Mouse (Mus musculus) myocyte (in vitro differentiated cells): ENCODE measurements at regions not wholly inside any gene's neighbourhood (a gene's known extent, or its start where the extent isn't known, plus 50 kb on each side); places are given as distances from the start of the nearest gene placed in this dataset.

Experiments used
- H3K27me3 ChIP-seq: one replicate; pipeline ENCODE4 v1.6.1; 2011; ENCODE audit not compliant: control insufficient read depth, insufficient read depth, insufficient read length
- H3K36me3 ChIP-seq: one replicate; pipeline ENCODE4 v1.6.1; 2011; ENCODE audit not compliant: control insufficient read depth, insufficient read depth
- H3K4me2 ChIP-seq: one replicate; pipeline ENCODE4 v1.6.1; 2011; ENCODE audit warnings: low read depth, control low read depth
- H3K4me3 ChIP-seq: one replicate; pipeline ENCODE4 v1.5.1; 2011; ENCODE audit warnings: mild to moderate bottlenecking, control low read depth, moderate library complexity
- H3K79me2 ChIP-seq: one replicate; pipeline ENCODE4 v1.6.1; 2011; ENCODE audit not compliant: control insufficient read depth, insufficient read depth
- H3ac ChIP-seq: one replicate; pipeline ENCODE4 v1.6.1; 2011; ENCODE audit not compliant: control insufficient read depth, insufficient read length
- CEBPB ChIP-seq: IDR thresholded peaks from 2 replicates; pipeline ENCODE4 v1.6.1; 2011; ENCODE audit warnings: mild to moderate bottlenecking, moderate library complexity; ENCODE audit not compliant: poor library complexity, insufficient read depth, severe bottlenecking
- E2F4 ChIP-seq: IDR thresholded peaks from one replicate; pipeline ENCODE4 v1.6.1; 2011; ENCODE audit warnings: mild to moderate bottlenecking, control low read depth, moderate library complexity; ENCODE audit not compliant: insufficient read depth
- MYOD1 ChIP-seq, 3 experiments: IDR thresholded peaks; one replicate each; pipeline ENCODE4 v1.6.1; 2011; ENCODE audit warnings: control low read depth in 2 of 3, low read depth in 2 of 3, mild to moderate bottlenecking in 2 of 3, moderate library complexity in 1 of 3; ENCODE audit not compliant: insufficient read length in 2 of 3, control insufficient read depth in 1 of 3
- MYOG ChIP-seq, 3 experiments: IDR thresholded peaks; one replicate each; pipeline ENCODE4 v1.6.1; 2011; ENCODE audit warnings: control low read depth in 2 of 3, low read depth in 2 of 3, mild to moderate bottlenecking in 2 of 3; ENCODE audit not compliant: insufficient read length in 2 of 3, control insufficient read depth in 1 of 3, insufficient read depth in 1 of 3
- POLR2A ChIP-seq: IDR thresholded peaks from one replicate; pipeline ENCODE4 v1.6.1; 2011; ENCODE audit warnings: low read depth, mild to moderate bottlenecking, control low read depth, moderate library complexity; ENCODE audit not compliant: insufficient read length
- POLR2AphosphoS2 ChIP-seq: IDR thresholded peaks from one replicate; pipeline ENCODE4 v1.6.1; 2011; ENCODE audit warnings: low read depth, control low read depth; ENCODE audit not compliant: insufficient read length
- TCF3 ChIP-seq: IDR thresholded peaks from one replicate; pipeline ENCODE4 v1.6.1; 2011; ENCODE audit warnings: low read depth, control low read depth; ENCODE audit not compliant: insufficient read length
- USF1 ChIP-seq: IDR thresholded peaks from one replicate; pipeline ENCODE4 v1.6.1; 2011; ENCODE audit warnings: low read depth, mild to moderate bottlenecking, control low read depth, moderate library complexity

DNA sequence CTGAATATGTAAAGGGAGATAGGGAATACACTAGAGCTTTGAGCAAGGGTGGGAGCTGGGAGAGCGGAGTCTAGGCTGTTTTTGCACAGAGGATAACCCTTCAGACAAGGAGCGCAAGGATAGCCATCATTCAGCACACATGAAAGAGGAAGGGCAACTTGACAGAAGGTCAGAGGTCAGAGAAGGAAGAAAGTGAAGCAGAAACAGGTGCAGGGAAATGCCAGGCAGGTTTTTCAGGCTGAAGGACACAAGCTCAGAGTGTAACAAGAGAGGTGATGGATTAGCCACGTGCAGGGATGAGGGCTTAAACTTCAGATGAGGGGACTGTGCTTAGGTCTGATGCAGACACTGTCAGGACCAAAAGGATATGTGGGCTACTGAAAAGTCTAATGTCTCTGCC lies 199.5 kb downstream of the Epha4 start:
- H3K4me3 ChIP-seq = no peak overlapping the region
- TF ChIP-seq TCF3 (no peak), E2F4 (no peak)

DNA sequence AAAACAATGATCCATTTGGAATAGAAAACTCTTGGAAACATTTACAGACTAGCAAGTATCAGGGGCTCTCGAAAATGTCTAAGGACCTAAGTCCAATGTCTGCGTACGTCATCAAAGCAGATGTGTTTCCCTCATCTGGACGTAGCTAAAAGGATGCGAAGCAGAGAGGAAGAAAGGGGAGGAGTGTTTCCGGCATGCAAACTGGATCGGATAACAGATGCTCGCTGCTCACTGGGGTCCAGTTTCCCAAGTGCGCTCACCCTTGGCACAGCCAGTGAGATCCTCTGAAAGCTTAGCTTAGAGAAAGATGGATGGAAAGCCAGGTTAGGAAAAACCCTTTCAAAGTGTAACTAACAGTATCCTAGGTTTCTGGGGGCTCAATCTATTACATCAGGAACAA lies 198.7 kb downstream of the Epha4 start:
- Histone ChIP-seq H3K79me2 (no peaks in the 10 kb centered on the region), H3K36me3 (no peaks in the 10 kb centered on the region), H3K27me3 (no peaks in the 10 kb centered on the region), H3ac (no peak overlapping the region), H3K4me2 (no peak overlapping the region), H3K4me3 (no peak overlapping the region)
- TF ChIP-seq USF1 (no peak), POLR2A (no peak), MYOD1 (IDR thresholded peaks at IDR 0.05; ENCODE audit: control insufficient read depth in 1 of 3, insufficient read length in 2 of 3, low read depth in 2 of 3) (no peak), CEBPB (no peak), MYOG (IDR thresholded peaks at IDR 0.05; ENCODE audit: control insufficient read depth in 1 of 3, insufficient read depth in 1 of 3, insufficient read length in 2 of 3, low read depth in 2 of 3) (no peak), POLR2AphosphoS2 (no peak)

More for the DNA sequence above, 199.5 kb downstream of the Epha4 start:
- Histone ChIP-seq H3ac (no peak overlapping the region), H3K79me2 (no peaks in the 10 kb centered on the region), H3K36me3 (no peaks in the 10 kb centered on the region), H3K4me2 (no peak overlapping the region), H3K27me3 (no peaks in the 10 kb centered on the region)
